Mouse (Mus musculus) large intestine, adult 2 months (tissue): ENCODE measurements around the gene Srrd. TPM values are rescaled to one million over a fixed set of nuclear protein-coding genes. Genes with fewer than 3 reads are reported as not detected.

Experiments used
- DNase-seq: peaks from one replicate; pipeline ENCODE4 v3.0.0-alpha.2; 2012; ENCODE audit warnings: low read depth, low spot score
- WGBS: fragments of 180-500 bp; shearing (Covaris S2); methylation state at CpG from one replicate; pipeline ENCODE4 v1.1.7; 2018; 5-methylcytosine and 5-hydroxymethylcytosine counted together
- polyA plus RNA-seq: library from polyadenylated mRNA; depleted of rRNA; stranded (reverse); fragments of >200 nt; gene quantifications from 2 replicates; pipeline ENCODE4 v1.2.3, GENCODE M21; 2012

The Srrd gene
- polyA plus RNA-seq, 1 experiment, result 31.3 TPM

DNA sequence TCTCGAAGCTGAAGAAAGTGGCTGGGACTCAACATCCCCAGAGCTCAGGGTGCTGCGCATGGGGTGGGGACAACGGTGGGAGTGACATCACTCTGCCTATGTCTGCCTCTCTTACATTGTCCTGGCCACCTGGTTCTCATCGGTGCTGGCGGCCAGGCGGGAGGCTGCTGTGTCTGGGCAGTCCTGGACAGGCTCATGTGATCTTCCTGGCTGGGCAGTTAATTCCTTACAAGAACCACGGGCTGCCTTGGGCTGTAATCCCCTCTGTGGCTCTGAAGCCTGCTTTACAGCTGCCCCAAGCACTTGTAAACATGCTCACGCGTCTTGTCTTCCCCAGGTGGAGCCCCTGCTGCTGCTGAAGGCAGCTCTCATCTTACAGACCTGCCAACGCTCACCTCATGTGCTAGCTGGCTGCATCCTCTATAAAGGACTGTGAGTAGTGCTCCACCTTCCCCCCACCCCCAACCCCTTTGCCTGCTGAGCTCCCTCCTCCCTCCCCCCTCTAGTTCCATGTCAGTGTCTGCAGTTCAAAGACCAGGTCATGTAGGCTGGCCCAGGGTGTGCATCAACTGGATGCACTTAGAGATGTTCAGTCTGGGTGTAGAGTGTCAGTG lies 21.5 kb upstream of the Srrd start:
- no peak for DNase-seq
- 69% methylated on average over 10 of the region's 10 CpGs for WGBS

- 86% methylated on average over 3 of the region's 3 CpGs for WGBS
- no peak for DNase-seq
Observed at GRCm38 (mm10) chr5:112360077-112360476, 17.2 kb upstream of the Srrd start.

DNA sequence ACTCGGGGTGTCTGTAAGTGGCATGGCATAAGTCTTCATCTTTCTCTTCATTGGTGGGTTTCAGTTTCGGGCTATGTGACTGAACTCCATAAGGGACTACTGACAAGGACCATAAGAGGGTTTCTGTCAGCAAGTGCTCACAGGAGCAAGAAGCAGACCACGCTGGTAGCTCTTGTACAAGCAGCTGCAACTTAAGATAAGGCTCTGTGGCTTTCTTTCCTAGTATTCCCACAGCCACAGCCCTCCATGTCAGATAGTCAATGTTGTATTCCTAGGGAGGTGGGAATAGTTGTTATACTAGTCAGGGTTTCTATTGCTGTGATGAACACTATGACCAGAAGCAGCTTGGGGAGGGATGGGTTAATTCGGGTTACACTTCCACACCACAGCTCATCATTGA lies 16.7 kb upstream of the Srrd start:
- no peak for DNase-seq
- WGBS, result 93% methylated on average over 4 of the region's 4 CpGs

GRCm38 (mm10) chr5:112356322-112356721 lies 13.5 kb upstream of the Srrd start:
- DNase-seq, result no peak
- 88% methylated on average over 9 of the region's 9 CpGs for WGBS

GRCm38 (mm10) chr5:112355910-112356309 lies 13.1 kb upstream of the Srrd start, which contains the start of gene Gm6583:
Gm6583 (minus strand) TSS chr5:112356033.
- WGBS, result 67% methylated on average over 13 of the region's 13 CpGs
- DNase-seq, result no peak

- WGBS, result 72% methylated on average over 6 of the region's 6 CpGs
Observed at GRCm38 (mm10) chr5:112355493-112355892, 12.7 kb upstream of the Srrd start.

DNA sequence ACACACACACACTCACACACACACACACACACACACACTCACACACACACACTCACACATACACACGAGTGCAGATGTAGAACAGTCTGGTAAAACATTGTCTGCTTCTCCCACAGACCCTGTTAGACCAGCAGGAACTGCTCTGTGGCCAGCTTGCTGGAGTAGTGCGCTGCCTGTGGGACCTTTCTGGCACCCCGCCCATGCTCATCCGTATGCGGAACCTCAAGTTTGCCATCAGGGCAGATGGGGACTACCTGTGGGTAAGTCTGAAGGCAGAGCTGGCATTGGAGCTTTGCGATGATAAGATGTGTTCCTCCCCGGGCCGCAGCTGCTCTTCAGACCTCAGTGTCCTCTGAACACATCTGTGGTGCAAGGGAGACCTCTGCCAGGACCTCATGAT lies 6.3 kb upstream of the Srrd start:
- 86% methylated on average over 8 of the region's 8 CpGs for WGBS
- no peak for DNase-seq

More at GRCm38 (mm10) chr5:112355493-112355892, 12.7 kb upstream of the Srrd start:
- DNase-seq, result no peak

DNA sequence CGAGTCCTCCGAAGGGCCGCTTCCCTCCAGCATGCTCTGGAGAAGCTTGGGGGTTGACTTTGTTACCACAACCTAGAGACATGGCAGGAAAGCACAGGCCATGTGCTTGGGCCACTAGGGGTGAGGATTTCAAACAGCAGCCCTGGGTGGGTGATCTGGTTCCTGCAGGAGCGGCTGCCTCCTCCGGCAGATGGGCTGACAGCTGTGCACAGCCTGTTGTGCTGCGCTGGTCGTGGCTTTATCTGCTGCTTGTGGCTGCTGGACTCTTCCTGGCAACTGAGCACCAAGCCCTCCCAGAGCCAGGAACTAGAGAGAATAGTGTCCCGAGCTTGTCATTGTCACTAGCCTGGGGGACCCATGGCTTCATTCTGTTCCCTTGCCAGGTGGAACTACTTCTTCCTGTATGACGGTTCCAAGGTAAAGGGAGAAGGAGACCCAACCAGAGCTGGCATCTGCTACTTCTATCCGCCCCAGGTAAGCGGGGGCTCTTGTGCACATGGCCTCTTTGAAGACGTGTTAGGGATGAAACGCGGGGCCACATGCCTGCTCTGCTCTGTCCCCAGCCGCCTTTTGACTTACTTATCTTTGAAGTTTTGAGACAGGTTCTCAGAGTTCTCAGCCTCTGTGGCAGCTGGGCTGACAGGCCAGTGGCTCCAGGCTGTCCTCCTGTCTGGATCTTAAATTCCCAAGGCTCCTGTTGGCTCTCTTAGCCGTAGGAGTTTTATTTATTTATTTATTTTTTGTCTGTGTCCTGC lies 3.5 kb upstream of the Srrd start:
- WGBS, result 83% methylated on average over 16 of the region's 16 CpGs
- DNase-seq, result no peak

- DNase-seq, result no peak
- 33% methylated on average over 6 of the region's 6 CpGs for WGBS
Observed at GRCm38 (mm10) chr5:112344092-112344960, 1.5 kb upstream of the Srrd start.

DNA sequence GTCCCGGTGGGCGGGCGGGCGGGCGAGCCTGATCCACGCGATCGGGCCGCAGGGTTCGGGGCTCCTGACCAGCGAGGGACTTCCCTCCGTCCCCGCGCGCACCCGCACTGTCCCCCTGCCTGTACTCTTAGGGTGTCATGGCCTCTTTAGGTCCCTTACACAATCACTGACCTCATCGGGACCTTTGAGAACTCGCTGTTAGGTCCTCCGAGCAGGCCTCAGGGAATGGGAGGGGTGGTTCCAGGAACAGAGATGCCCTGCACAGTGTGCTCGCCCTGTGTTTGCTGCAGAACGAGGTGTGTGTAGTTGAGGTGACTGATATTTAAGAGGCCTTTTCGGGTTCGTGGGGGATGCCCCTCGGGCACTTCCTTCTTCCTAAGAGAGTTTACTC lies 360 bp upstream of the Srrd start:
- WGBS, result under 1% methylated on average over 24 of the region's 24 CpGs
- DNase-seq, result no peak

DNA sequence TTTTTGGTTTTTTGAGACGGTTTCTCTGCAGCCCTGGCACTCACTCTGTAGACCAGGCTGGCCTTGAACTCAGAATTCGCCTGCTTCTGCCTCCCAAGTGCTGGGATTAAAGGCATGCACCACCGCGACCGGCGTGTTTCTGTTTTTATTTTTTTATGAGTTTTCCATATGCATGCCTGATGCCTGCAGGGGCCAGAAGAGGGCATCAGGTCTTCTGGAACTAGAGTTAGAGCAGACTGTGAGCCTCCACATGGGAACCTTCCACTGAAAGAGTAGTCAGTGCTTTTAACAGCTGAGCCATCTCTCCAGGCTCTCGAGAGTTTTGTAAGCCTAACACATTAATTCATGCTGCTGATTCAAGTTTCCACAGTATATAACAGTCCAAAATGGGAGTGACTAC lies 3.6 kb downstream of the Srrd start:
- no peak for DNase-seq
- 41% methylated on average over 7 of the region's 7 CpGs for WGBS

DNA sequence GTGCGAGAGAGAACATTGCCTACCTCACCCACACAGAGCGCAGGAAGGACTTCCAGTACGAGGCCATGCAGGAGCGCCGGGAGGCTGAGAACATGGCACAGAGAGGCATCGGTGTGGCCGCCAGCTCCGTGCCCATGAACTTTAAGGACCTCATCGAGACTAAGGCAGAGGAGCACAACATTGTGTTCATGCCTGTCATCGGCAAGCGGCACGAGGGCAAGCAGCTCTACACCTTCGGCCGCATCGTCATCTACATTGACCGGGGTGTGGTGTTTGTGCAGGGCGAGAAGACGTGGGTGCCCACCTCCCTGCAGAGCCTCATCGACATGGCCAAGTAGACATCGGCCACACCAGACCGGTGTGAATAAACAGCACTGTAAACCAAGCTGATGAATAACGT lies 5.8 kb downstream of the Srrd start:
- no peak for DNase-seq
- WGBS, result 91% methylated on average over 22 of the region's 22 CpGs

GRCm38 (mm10) chr5:112335473-112335872 lies 7.4 kb downstream of the Srrd start:
- WGBS, result 24% methylated on average over 2 of the region's 2 CpGs

DNA sequence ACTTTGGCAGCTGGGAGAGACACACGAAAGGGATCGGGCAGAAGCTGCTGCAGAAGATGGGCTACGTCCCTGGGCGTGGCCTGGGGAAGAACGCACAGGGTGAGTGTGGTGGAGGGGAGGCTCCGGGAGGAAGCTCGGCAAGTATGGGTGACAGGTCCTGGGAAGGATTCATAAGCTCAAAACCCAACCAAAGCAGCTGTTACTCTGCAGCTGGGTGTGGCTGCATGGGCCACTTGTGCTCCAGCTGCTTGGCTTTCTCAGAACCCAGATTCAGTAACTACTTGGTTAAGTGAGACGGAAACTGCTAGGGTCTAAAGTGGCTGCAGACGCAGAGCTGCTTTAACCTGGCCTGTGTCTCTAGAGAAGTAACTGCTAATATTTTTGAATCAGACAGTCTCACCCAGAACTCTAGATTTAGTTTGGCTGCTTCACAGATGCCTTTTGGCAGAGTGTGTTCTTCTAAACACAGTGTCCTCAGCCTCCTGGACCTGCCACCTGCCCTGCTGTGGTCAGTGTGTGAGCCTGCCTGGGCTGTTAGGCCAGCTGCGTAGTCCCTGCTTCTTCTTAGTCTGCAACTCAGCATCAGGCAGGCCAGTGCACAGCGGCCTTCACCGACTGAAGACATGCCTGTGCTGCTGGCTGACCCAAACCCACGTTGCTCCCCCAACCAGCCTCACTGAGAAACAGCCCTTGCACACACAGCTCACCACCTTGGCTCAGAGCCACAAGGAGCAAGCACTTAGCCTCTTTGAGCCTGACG lies 12.9 kb downstream of the Srrd start:
- no peak for DNase-seq

More at GRCm38 (mm10) chr5:112335473-112335872, 7.4 kb downstream of the Srrd start:
- DNase-seq, result no peak

GRCm38 (mm10) chr5:112327854-112328253 lies 15.0 kb downstream of the Srrd start:
- no peak for DNase-seq
- 89% methylated on average over 15 of the region's 15 CpGs for WGBS

More for the DNA sequence above, 12.9 kb downstream of the Srrd start:
- WGBS, result 90% methylated on average over 14 of the region's 14 CpGs

DNA sequence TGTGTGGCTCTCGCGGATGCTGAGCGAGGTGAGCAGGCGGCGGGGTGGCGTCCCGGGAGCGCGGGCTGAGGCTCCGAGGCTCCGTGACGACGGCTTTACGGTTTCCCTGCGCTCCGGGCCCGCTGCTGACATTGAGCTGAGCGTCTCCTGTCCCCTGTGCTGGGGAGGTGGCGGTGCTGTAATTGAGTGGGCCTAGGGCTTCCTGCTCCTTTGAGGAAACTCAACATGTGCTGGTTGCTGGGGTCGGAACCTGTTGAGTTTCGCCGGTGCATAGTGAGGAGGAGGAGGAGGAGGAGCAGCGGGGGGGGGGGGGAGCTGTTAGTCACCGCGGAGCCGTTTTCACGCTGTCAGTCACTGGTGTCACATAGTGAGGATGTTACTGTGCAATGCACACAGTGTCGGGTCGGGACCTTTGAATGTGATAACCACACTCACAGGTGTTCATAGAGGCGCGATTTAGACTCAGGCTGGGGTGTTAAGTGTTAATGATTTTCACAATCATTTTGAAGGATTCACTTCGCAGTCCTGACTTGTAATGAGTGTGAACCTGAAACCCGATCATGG lies 16.3 kb downstream of the Srrd start:
- WGBS, result 1% methylated on average over 33 of the region's 33 CpGs

DNA sequence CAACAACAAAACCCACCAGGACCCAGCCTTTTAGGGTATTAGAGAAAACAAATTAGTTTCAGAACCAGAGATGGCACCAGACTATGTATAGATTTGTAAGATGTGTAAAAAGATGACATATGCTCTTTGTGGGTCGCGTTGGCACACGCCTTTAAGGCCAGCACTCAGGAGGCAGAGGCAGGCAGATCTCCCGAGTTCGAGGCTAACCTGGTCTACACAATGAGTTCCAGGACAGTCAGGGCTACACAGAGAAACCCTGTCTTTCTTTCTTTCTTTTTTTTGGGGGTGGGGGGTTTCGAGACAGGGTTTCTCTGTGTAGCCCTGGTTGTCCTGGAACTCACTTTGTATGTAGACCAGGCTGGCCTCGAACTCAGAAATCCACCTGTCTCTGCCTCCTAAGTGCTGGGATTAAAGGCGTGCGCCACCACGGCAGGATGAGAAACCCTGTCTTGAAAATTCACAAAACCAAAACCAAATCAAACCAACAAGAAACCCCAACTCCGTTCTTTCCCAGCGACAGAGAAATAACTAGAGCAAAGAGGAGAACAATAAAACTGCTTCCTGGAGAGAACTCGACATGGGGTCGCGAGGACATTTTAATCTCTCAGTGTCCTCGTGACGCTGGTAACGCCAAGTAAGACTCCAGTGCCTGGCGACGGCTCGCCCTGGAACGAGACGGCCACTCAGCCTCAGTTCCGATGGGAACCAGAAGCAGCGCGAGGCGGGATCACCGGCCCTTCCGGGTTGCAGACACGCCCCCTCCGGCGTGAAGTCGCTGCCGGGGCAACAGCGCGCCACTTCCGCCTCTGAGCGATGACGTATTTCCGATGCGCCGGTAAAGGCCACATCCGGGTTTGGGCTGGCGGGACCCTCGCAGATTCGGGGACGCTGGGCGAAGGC lies 17.0 kb downstream of the Srrd start, which contains the start of gene Tfip11:
Tfip11 (plus strand) TSS at position 813 of the 900 bp plus-strand sequence.
- 5% methylated on average over 48 of the region's 48 CpGs for WGBS
- peak; percentile 64 for DNase-seq

More for the DNA sequence above, 16.3 kb downstream of the Srrd start:
- no peak for DNase-seq
